ENCODE assay signal across 15 mouse cellular contexts in the genomic region with DNA sequence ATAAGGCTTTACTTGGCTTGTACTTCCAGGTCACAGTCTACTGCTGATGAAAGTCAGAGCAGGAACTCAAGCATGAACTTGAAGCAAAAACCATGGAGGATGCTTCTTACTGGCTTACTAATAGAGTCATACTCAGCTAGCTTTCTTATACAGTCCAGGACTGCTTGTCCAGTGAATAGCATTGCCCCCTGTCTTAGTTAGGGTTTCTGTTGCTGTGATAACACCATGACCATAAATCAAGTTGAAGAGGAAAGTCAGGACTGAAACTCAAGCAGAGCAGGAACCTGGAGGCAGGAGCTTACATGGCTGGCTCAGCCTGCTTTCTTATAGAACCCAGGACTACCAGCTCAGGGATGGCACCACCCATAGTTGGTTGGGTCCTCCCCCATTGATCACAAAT.
"Had no signal": no experiment of that assay in that cellular context is flagged by ENCODE, and none has a peak within 500 bp of the region (broad histone marks: within the 10 kb centered on the region; RNA-seq: fewer than 3 reads in every experiment).

No protein-coding gene starts in this region.

- H3K4me1 ChIP-seq: stomach, embryonic 15.5 days had no signal

- H3K27ac ChIP-seq: neural tube, embryonic 15.5 days; stomach, embryonic 15.5 days; stomach, postnatal 0 days had no signal

- H3K9me3 ChIP-seq: neural tube, embryonic 15.5 days; stomach, embryonic 15.5 days had no signal

- H3K9ac ChIP-seq: neural tube, embryonic 15.5 days; stomach, embryonic 15.5 days had no signal

- DNase-seq: retina, postnatal 1 day; right cerebral cortex, adult 18-20 months; right cerebral cortex, postnatal 14 days; right cerebral cortex, postnatal 25 days; right cerebral cortex, postnatal 4 days; spleen, adult 18-20 months; thymus, adult 18-20 months; thymus, adult 2 months; thymus, postnatal 14 days; thymus, postnatal 25 days; thymus, postnatal 36 days; thymus, postnatal 4 days had no signal

- H3K4me2 ChIP-seq: neural tube, embryonic 15.5 days; stomach, embryonic 15.5 days had no signal

- H3K36me3 ChIP-seq: neural tube, embryonic 15.5 days; stomach, embryonic 15.5 days had no signal

- H3K27me3 ChIP-seq: neural tube, embryonic 15.5 days; stomach, embryonic 15.5 days had no signal

- H3K4me3 ChIP-seq: neural tube, embryonic 15.5 days; stomach, embryonic 15.5 days had no signal
